Mouse (Mus musculus): ENCODE measurements around the gene C1qtnf3. TPM values are rescaled to one million over a fixed set of nuclear protein-coding genes. Genes with fewer than 3 reads are reported as not detected.

Gene C1qtnf3
- 1 to 10 TPM; 1.2 to 1.3 TPM for total RNA-seq (2021)
- long read RNA-seq, experiment 1, partial matches to known transcripts = 0 of 1 reads
- long read RNA-seq, experiment 1, other reads (novel, unspliced or antisense) = 0 of 1 reads
- long read RNA-seq, experiment 2 = 0 reads

DNA sequence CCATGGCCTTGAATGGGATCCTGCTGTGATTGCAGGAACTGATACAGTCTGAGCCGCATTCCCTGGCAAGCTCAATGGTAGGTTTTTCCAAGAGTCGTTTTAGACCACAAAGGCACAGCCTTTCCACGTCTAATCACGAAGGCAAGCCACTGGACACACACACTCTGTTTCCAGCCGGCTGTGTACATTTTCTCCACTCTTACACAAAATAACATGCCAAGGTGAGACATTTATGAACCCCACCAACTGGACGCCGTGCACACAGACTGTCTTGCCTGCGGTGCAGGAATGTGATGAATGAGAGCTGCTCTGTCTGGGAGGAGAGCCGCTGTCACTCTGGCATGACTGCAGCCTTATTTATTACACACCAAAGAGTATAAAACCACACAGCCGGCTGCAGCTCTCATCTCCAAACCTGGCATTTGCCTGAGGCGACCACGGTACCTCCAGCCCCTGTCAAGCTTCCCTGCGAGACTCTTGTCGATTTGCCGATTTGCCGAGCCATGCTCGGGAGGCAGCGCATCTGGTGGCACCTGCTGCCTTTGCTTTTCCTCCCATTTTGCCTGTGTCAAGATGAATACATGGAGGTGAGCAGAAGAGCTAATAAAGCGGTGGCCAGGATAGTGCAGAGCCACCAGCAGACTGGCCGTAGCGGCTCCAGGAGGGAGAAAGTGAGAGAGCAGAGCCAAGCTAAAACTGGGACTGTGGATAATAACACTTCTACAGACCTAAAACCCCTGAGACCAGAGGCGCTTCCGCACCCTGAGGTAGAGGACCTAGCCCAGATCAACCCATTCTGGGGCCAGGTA is at the start of gene C1qtnf3:
Gene C1qtnf3, plus strand, starts transcription at position 382 of the 809 bp plus-strand sequence.
- DNase-seq = peak in 1 of 2 experiments; percentile 12

DNA sequence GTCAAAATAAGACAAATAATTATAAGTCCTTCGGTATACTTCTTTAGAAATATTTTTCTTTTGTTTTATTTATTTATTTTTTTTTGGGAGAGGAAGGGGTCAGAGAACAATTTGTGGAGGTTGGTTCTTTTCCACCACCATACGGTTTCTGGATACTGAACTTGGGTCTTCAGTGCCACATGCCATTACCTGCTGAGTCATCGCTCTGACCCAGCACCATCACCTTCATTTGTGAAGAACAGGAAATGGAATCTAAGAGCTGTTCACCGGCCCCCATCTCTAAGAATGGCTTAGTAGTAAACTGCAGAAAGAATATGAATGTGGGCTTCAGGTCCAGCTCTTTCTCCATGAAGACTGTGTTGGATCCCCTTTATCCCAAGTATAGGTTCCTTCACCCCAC is 49.8 kb upstream of the C1qtnf3 start:
- DNase-seq = no peak

DNA sequence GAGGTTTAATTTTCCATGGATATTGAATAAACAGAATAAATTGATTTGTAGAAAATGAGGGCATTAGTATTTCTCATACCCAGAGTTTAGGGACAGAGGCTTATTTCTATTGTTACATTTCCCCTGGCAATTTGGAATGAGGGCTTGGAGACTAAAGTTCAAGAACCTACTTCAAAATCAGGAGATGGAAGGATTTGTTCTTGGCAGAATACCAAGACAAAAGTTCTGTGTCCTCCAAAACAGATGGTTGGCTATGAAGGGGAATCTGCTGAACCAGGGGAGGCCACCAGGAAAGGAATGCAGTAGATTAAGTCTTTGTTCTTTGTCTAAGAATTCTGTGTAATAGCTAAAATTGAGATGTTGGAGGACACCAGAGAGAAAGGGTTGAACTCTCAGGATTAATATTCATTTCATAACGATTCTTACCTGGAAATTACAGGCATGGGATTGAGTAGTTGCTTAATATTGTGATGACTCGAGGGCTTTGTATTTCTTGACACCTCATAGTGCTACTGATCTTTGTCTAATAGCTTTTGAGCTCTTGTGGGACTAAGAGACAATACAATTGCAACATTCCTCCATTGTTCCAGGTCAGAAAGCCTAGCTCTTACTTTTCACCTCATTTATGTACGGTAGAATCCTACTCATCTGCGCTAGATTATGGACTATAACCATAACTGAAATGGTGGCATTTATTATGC is 35.4 kb upstream of the C1qtnf3 start:
- no peak for DNase-seq

DNA sequence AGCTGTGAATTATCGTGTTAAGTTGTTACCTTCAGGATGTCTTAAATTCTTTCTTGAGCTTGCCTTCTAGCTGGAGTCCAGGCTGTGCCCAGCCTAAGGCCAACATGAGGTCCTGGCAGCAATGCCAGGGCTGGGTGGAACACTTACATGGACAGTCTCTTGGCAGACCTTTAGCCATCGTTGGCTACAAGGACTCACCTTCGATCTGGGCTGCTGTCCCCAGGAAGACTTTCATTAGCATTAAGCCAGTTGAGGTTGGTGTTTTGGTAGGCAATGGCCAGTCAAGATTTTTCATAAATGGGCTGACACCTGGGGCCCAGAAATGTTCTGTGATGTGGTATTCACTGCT is 34.8 kb upstream of the C1qtnf3 start:
- no peak for DNase-seq

DNA sequence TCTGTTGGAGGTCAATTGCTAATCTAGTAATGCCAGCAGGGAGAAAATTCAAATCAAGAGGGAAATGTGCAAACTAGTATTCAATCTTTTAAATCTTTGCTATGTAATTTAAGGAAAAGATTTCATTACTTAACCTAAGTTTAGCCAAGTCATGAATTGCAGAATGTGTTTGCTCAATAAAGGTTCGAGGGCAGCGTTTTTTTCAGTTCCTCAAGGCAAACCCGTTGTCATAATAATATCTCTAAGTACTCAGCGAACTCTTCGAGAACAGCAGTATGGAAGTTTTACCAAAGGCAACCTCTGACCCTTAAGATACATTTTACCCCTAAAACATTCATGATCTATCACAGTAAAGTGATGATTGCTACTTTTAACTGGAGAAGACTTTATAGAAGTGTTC is 31.9 kb upstream of the C1qtnf3 start:
- DNase-seq = no peak

DNA sequence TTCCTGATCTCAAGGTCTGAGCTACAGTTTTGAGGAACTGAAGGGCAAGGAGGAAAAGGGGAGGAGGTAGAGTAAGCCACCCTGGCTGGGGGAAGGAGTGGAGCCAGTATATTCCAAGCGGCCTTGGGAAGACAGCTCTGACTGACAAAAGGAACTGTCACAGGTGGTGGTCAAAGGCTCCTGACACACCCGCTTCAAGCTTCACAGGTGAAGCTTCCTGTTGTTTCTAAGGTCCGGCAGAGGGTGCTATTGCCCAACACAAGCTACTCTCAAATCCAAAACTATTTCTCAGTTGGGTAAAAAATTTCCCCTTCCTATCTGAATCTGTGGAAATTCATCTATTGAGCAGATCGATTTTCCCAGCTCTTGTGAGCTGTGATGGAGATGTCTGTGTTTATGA is 31.1 kb upstream of the C1qtnf3 start:
- DNase-seq = peak in 1 of 2 experiments; percentile 24

DNA sequence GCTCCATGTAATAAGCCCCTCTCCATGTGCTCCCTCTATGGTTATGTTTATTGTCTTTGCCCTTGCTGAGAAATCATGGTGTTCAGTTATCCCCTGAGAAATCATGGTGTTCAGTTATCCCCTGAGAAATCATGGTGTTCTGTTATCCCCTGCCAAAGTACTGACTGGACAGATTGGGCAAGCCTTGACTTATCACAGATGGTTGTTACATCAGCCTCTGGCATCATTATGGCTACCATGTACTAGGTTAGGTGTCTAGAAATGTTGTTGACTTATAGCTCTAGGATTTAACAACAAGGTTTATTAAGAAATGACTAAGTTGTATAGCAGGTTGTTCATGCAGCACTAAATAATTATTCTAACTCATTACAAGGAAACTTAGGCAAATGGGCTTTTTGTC is 30.1 kb upstream of the C1qtnf3 start:
- no peak for DNase-seq

DNA sequence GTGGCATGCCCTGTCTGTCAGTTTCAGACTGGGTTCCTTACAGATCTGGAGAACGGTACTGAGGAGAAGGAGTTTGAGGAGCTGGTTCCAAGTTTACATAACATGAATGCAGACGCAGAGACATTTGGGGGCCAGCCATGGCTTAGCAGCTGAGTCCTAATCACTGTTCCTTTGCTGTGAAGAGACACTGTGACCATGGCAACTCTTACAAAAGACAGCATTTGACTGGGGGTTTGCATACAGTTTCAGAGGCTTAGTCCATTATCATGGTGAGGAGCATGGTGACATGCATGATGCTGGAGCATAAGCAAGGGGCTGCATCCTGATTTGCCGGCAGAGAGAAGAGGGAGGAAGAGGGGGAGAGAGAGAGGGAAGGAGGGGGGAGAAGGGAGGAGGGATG is 29.6 kb upstream of the C1qtnf3 start:
- no peak for DNase-seq

DNA sequence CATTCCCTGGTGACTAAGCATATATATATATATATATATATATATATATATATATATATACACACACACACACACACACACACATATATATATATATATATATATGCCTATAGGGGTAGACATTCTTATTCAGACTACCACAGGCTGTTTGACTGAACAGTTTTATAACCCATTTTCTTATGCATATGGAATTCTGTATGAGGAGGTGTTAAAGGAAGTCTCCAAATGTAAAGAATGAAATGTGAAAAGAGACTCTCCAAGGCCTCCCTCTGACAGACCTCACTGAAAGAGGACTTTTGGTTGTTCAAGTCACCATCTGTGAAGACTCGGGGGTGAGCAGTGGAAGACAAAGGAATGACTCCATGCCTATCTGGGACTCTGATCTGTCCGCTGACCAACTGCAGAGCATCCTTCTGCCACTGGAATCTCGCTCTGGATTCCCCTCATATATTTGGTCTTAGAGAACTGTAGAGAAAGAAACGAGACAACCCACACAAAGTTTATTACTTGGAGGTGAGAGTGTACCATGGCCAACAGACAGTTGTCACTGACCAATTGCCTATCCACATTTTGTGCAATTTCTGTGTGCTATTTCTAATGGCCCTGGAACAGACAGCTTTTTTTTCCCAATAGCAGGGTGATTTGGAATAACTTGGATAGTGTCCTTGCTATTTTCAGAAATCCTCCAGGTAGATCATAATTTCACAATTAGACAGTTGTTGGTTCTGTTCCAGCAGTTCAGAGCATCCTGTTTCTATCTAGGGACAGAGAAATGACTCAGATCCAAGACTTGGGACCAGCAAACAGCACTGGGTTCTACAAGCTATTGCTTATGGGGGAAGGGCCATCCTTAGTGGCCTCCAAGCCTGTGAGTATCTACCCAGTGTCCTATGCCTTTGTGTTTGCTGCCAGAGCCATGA is 28.8 kb upstream of the C1qtnf3 start:
- DNase-seq = no peak

DNA sequence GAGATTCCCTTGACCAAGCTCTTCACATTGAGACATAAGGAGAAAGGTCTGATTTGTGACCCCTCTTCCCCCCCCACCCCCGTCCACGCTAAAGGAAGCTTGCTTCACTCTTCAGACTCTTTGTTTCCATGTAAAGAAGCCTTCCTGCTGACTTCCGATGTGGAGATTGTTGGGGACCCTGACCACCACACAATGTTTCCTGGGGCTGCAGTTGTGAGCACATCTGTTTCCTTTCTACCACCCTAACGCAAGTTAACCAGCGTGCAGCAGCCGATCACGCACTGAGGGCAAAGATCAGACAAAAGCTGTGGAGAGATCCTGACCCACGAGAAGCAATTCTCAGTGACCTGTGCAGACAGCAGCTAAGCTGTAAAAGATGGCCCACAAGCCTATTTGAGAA is 24.8 kb upstream of the C1qtnf3 start:
- DNase-seq = no peak

DNA sequence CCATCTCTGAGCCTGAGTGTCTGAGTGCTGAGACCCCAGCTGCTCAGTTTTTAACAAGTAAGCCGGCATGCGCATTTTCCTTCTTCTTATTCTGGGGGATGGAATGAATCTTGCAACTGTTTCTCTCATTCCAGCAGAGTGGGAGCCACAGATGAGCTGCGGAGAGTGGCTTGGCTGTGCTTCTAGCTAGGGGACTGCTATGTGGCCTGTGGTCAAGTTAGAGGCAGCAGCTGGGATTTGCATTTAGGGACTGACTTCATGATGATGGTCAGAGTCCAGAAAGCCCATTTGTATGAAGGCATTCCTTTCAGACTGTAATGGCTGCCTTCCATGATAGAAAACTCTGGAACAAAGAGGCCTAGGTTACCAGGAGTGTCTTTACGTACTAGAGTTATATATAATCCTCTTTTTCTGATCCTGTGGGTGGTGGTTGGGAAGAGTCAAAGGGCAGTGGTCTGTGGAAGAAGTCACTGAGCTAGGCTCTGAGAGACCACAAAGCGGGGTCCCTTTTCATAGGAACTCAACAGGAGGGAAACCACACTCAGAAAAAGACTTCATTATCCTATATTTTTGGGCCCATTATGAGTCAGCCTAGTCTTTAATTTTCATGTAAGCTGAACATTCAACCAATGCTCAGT is 23.4 kb upstream of the C1qtnf3 start:
- DNase-seq = no peak

DNA sequence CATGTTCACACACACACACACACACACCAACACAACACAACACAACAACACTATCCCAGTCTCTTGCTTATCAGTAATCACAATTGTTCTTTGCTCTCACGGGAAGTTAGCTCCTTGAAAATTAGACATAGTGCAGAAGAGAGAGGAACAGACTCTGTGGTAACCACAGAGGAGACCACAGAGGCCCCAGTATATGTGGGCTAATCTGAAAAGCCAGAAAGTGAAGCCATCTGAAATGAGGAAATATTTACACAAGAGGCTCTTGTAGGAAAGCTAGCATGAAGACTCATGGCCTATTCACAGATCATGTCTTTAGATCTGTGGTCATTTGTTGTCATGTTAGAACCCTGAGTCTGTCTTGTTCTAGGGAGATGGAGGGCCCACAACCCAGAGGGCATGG is 18.2 kb upstream of the C1qtnf3 start:
- DNase-seq = no peak

DNA sequence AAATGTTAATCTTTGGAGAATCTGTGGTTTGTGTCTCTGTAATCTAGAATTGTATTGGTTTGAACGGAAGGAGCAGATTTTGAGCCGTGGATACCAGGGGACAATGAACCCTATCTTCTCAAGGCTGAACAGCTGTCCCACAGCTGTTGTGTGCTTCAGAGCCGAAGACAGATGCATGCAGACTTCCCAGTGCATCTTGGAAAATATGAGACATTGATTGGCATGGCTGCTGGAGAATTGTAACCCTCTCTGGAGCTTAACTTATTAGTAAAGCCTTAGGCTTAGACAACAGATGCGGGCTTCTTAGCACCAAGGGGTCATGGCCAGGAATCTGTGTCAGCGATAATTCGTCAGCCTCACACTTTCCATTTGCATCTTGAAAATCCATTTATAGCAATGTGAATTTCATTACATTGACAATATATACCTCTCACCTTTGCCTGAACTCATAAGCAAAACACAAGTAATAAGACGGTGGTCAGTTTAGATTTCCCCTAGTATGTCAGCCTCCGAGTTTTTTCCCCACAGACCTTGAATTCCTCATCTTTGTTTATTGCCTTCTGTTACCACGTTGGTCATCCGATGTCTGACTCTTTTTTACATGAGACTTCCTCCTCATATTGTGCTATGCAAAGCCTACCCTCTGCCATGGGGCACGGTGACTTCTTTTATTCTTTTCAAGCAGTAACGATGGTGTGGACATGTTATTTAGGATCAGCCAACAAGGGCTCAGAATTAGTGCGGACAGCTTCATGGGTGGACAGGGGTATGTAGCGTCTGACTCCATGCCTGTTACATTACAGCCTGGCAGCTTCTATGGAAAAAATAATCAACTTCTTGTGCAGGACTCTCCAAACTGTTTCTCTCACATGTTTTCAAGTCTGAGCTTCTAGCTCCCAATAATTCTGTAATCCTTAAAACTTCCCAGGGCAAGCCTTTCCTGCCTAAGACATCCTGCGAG is 11.7 kb upstream of the C1qtnf3 start:
- no peak for DNase-seq

DNA sequence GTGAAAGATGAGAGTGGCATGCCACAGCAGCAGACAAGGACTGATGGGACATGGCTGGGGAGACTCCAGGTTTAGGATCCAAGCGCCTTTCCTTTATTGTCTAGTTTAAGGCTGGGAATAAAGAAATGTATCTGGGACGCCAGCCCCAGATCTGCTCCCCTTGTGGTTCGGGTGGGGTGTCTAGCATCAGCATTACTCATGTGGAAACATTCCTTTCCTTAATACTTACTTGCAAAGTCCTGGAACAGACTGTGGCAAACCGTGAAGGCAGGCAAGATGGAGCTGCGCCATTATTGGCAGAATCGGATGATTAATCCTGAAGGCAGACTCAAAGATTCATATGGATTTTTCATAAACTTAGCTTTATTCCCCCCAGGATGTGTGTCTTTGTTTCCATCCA is 10.2 kb upstream of the C1qtnf3 start:
- no peak for DNase-seq

DNA sequence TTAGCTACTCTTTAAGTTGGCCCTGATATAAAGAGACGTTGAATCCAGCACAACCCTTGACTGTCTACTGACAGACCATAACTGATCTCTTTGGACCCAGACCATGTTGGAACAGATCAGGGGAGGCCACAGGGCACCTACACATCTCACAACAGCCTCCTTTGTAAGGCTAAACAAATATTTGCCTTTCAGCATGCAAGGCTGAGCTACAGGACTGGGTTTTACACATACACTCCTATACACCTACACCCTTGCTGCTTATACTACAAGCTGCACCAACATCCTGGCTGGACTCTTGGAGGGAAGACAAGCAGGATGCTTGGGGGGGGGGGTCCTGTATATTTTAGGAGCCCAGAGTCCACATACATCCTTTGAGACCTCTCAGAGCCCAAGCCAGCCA is 4.3 kb upstream of the C1qtnf3 start:
- no peak for DNase-seq

DNA sequence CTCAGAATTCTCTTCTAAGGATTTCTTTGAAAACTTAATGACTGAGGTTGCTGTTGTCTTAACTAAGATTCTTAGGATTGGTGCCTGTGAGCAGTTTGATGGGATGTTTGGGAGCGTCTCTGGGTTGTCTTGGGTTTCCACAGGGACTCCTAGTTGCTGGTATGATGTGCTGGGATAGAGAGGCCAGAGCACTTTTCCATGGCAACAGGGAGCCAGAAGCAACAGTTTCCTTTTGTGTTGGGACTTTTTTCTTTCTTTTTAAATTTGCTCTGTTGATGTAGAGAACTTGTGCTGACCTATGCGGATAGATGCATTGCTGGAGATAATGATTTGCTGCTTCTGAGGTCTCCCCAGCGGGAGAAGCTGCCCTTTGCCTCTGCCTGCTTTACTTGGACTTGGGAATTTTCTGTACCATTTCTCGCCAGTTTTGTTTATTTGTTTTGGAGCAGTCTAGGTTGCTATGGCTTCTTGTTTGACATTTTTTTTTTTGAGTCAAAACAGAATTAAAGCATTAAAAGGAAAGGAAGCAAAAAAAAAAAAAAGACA is 701 bp downstream of the C1qtnf3 start:
- DNase-seq = no peak

DNA sequence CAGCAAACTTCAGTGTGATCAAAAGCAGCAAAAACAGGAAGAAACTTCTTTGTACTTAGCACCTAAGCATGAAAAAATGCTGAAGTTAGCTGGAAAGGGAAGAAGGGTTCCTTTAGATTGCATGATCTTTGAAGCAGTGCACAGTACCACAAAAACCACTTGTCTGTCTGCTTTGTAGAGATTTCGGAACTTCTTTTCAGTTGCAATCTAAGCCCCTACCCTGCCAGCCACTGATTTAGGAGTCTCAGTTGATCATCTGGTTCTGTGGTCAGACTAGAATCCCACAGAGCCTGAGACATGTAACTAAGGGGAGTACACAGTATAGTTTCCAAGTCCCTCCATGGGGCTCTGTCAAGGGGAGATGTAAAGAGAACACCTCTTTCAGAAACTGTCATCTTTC is 1.3 kb downstream of the C1qtnf3 start:
- DNase-seq = no peak

DNA sequence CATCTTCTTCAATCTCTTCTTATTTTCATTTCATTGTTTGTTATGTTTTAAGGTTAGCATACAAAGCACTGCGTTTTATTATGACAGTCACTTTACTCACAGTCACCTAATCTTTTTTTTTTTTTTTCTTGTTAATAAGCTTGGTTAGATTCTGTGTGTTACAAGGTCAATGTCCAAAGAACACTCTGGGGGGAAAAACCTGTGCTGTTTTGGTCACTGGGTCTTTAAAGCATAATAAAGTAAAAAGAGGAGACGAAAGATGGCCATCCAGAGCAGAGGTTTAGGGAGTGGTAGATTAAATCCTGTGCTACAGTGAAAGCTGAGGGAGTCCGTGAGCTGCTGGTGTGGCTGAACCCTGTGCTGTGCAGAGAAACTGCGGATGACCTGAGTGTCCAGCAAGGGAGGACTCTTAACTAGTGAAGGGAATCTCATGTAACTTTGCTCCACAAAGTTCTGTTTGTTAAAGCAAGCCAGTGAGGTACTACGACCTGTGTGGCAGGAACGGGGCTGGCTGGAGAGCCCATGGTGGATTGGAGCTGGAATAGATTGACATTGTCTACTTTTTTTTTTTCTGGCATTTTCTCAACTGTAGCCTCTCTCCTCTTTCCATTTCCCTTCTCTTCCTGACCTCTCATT is 2.4 kb downstream of the C1qtnf3 start:
- DNase-seq = no peak

DNA sequence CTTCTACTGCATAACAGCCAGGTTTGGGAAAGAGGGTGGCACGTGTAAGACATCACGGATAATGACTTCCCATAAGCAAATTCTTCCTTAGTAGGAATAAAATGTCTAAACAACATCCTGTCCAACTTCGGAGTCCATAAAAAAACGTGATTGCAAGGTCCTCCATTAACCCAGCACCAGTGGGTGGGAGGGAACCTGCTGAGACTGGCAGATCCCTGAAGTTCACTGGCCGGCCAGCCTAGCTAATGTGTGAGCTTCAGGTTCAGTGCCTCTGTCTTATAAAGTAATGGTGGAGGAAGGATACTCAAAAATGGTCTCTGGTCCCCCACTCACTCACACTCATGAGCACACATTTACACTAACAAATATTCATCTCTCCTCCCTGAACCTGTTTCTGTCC is 3.0 kb downstream of the C1qtnf3 start:
- DNase-seq = no peak

DNA sequence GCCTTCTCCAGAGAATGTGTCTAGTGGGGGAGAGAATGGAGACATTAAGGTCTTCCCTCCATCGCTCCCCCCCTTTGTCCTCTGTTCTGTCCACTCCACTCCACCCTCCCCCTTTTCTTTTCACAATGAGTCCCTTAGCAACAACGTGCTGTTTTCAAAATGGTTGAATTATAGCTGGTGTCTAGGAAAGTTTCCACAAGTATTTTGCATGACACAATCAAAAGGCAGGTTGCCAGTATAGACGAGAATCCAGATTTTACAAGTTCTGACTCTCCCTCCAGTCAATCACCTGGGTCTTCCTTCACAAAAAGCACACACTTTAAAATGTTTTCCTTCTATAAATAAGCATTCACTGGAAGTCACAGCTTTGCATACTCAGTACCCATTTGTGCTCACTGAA is 4.6 kb downstream of the C1qtnf3 start:
- DNase-seq = no peak
